Mouse (Mus musculus) layer of hippocampus, postnatal 10 days (tissue): ENCODE results near the gene Gm4756. TPM values are rescaled to one million over a fixed set of nuclear protein-coding genes. Genes with fewer than 3 reads are reported as not detected.

ENCODE experiments used
- total RNA-seq, 2 experiments: library from RNA; stranded (reverse); gene quantifications; 2 replicates each; pipeline ENCODE4 v1.2.3; 2021

Gm4756 gene
- total RNA-seq, 2 experiments from 2014 or later = not detected

Other genes with a start within 250 kb of the Gm4756 start
- gene Rtn1, start 240.6 kb downstream of the Gm4756 start, total RNA-seq = 1,000 to 10,000 TPM; 1,519 to 1,613 TPM
- 1 to 10 TPM; 1.0 to 1.3 TPM for gene Lrrc9, start 207.8 kb downstream of the Gm4756 start, total RNA-seq
- gene Pcnx4, start 113.3 kb downstream of the Gm4756 start, total RNA-seq = 10 to 100 TPM; 32.3 TPM
- 10 to 100 TPM; 42.7 to 45.8 TPM for gene Dhrs7, start 15.2 kb upstream of the Gm4756 start, total RNA-seq
- 100 to 1,000 TPM; 226 to 239 TPM for gene Ppm1a, start 107.8 kb upstream of the Gm4756 start, total RNA-seq